Mouse (Mus musculus) MEL (cell line): Measurements from ENCODE around the gene Hist1h2bp. TPM values are rescaled to one million over a fixed set of nuclear protein-coding genes. Genes with fewer than 3 reads are reported as not detected.
"Not testable (repeated sequence)": the region's sequence is repeated elsewhere in the genome, so short reads cannot be mapped to it uniquely, and the experiment has no call there.

Experiments used
- DNase-seq: peaks from one replicate; pipeline ENCODE4 v3.0.0; 2011; ENCODE audit warnings: low read depth, low spot score
- H3K27ac ChIP-seq: 2 replicates; pipeline ENCODE4 v1.5.1; 2012; ENCODE audit warnings: low read depth, mild to moderate bottlenecking, control low read depth, low read length, moderate library complexity; ENCODE audit not compliant: control insufficient read depth
- H3K27me3 ChIP-seq, 2 experiments: fragments of 150-350 bp in 1 of 2; sonication (generic) in 1 of 2; 2 replicates each; pipeline ENCODE4 v1.6.1; 2012; ENCODE audit warnings: low read length in 2 of 2, mild to moderate bottlenecking in 2 of 2, improper control_type of control experiment in 1 of 2, moderate library complexity in 1 of 2; ENCODE audit not compliant: insufficient read depth in 2 of 2, control insufficient read depth in 1 of 2
- H3K36me3 ChIP-seq, 2 experiments: 2 replicates each; pipeline ENCODE4 v1.6.1; 2012 to 2014; ENCODE audit warnings: low read length in 2 of 2, improper control_type of control experiment in 1 of 2, inconsistent platforms in 1 of 2, mild to moderate bottlenecking in 1 of 2; ENCODE audit not compliant: insufficient read depth in 2 of 2, control insufficient read depth in 1 of 2
- H3K4me1 ChIP-seq, 2 experiments: fragments of 150-350 bp in 1 of 2; sonication (generic) in 1 of 2; 2 replicates each; pipeline ENCODE4 v1.6.1; 2012; ENCODE audit warnings: low read length in 2 of 2, improper control_type of control experiment in 1 of 2, mild to moderate bottlenecking in 1 of 2; ENCODE audit not compliant: insufficient read depth in 2 of 2, control insufficient read depth in 1 of 2
- H3K4me3 ChIP-seq, 2 experiments: fragments of 150-350 bp in 1 of 2; sonication (generic) in 1 of 2; 2 replicates each; pipeline ENCODE4 v1.5.1; 2012; ENCODE audit warnings: low read depth in 2 of 2, low read length in 2 of 2, mild to moderate bottlenecking in 2 of 2, moderate library complexity in 2 of 2, control low read depth in 1 of 2, improper control_type of control experiment in 1 of 2; ENCODE audit not compliant: control insufficient read depth in 1 of 2, insufficient read depth in 1 of 2
- H3K79me2 ChIP-seq: 2 replicates; pipeline ENCODE4 v1.6.1; 2012; ENCODE audit warnings: mild to moderate bottlenecking, low read length, moderate library complexity; ENCODE audit not compliant: control insufficient read depth, poor library complexity, insufficient read depth
- H3K9ac ChIP-seq: 2 replicates; pipeline ENCODE4 v1.6.1; 2012; ENCODE audit warnings: low read depth, mild to moderate bottlenecking, control low read depth, low read length, moderate library complexity; ENCODE audit not compliant: control insufficient read depth, poor library complexity, severe bottlenecking
- H3K9me3 ChIP-seq: fragments of 150-350 bp; sonication (generic); replicated peaks from 2 replicates; pipeline ENCODE4 v1.6.1; 2012; ENCODE audit warnings: mild to moderate bottlenecking, low read length, improper control_type of control experiment, moderate library complexity; ENCODE audit not compliant: insufficient read depth
- BHLHE40 ChIP-seq: IDR thresholded peaks from 2 replicates; pipeline ENCODE4 v1.6.1; 2012; ENCODE audit warnings: low read depth, mild to moderate bottlenecking, inconsistent platforms, low read length, improper control_type of control experiment, borderline replicate concordance
- ELF1 ChIP-seq: IDR thresholded peaks from 2 replicates; pipeline ENCODE4 v1.6.1; 2014; ENCODE audit warnings: low read depth, mild to moderate bottlenecking, inconsistent platforms, low read length, improper control_type of control experiment, moderate library complexity
- EP300 ChIP-seq, 2 experiments: IDR thresholded peaks; 2 replicates each; pipeline ENCODE4 v1.6.1; 2011; ENCODE audit warnings: improper control_type of control experiment in 2 of 2, low read length in 2 of 2, low read depth in 1 of 2, mild to moderate bottlenecking in 1 of 2
- HCFC1 ChIP-seq: IDR thresholded peaks from 2 replicates; pipeline ENCODE4 v1.6.1; 2012; ENCODE audit warnings: low read depth, mild to moderate bottlenecking, inconsistent platforms, low read length, improper control_type of control experiment, moderate library complexity
- MAFK ChIP-seq: IDR thresholded peaks from 2 replicates; pipeline ENCODE4 v1.6.1; 2011; ENCODE audit warnings: low read depth, mild to moderate bottlenecking, low read length, improper control_type of control experiment, borderline replicate concordance
- MEF2A ChIP-seq: IDR thresholded peaks from 2 replicates; pipeline ENCODE4 v1.6.1; 2014; ENCODE audit warnings: low read depth, mild to moderate bottlenecking, inconsistent platforms, low read length, improper control_type of control experiment; ENCODE audit not compliant: poor library complexity, insufficient replicate concordance, severe bottlenecking; ENCODE audit errors: extremely low read depth
- MYC ChIP-seq: IDR thresholded peaks from 2 replicates; pipeline ENCODE4 v1.6.1; 2011; ENCODE audit warnings: low read depth, mild to moderate bottlenecking, low read length, improper control_type of control experiment, moderate library complexity
- NELFE ChIP-seq: IDR thresholded peaks from 2 replicates; pipeline ENCODE4 v1.6.1; 2011; ENCODE audit warnings: low read depth, low read length, improper control_type of control experiment
- NRF1 ChIP-seq: IDR thresholded peaks from 2 replicates; pipeline ENCODE4 v1.6.1; 2014; ENCODE audit warnings: low read depth, mild to moderate bottlenecking, inconsistent platforms, low read length, improper control_type of control experiment, moderate library complexity; ENCODE audit not compliant: poor library complexity, insufficient read depth, severe bottlenecking
- POLR2A ChIP-seq, 2 experiments: IDR thresholded peaks; 2 replicates each; pipeline ENCODE4 v1.6.1; 2011 to 2012; ENCODE audit warnings: low read length in 2 of 2, mild to moderate bottlenecking in 2 of 2, control low read depth in 1 of 2, improper control_type of control experiment in 1 of 2, low read depth in 1 of 2, moderate library complexity in 1 of 2; ENCODE audit not compliant: control insufficient read depth in 1 of 2, insufficient read depth in 1 of 2, poor library complexity in 1 of 2
- POLR2AphosphoS5 ChIP-seq: IDR thresholded peaks from 2 replicates; pipeline ENCODE4 v1.6.1; 2012; ENCODE audit warnings: low read depth, borderline replicate concordance, mild to moderate bottlenecking, inconsistent platforms, low read length, moderate library complexity, mixed read lengths
- RAD21 ChIP-seq: IDR thresholded peaks from 2 replicates; pipeline ENCODE4 v1.6.1; 2011; ENCODE audit warnings: mild to moderate bottlenecking, low read depth, low read length, improper control_type of control experiment
- SIN3A ChIP-seq: IDR thresholded peaks from 2 replicates; pipeline ENCODE4 v1.6.1; 2012; ENCODE audit warnings: low read length, improper control_type of control experiment, inconsistent platforms
- TBP ChIP-seq: IDR thresholded peaks from 2 replicates; pipeline ENCODE4 v1.8.0; 2011; ENCODE audit warnings: low read depth, low read length, improper control_type of control experiment
- UBTF ChIP-seq: IDR thresholded peaks from 2 replicates; pipeline ENCODE4 v1.6.1; 2012; ENCODE audit warnings: low read depth, mild to moderate bottlenecking, inconsistent platforms, low read length, improper control_type of control experiment, moderate library complexity, borderline replicate concordance; ENCODE audit not compliant: insufficient read depth
- USF1 ChIP-seq: IDR thresholded peaks from 2 replicates; pipeline ENCODE4 v1.6.1; 2014; ENCODE audit warnings: low read depth, mild to moderate bottlenecking, inconsistent platforms, low read length, improper control_type of control experiment, moderate library complexity
- ZNF384 ChIP-seq: IDR thresholded peaks from 2 replicates; pipeline ENCODE4 v1.6.1; 2012; ENCODE audit warnings: low read depth, mild to moderate bottlenecking, inconsistent platforms, low read length, improper control_type of control experiment
- polyA plus RNA-seq, 2 experiments: library from polyadenylated mRNA; stranded (reverse) in 1 of 2; unstranded in 1 of 2; fragments of >175 nt in 1 of 2; fragments of >200 nt in 1 of 2; gene quantifications; 2 replicates each; pipeline versions ENCODE4 v1.2.1 to v1.2.4; 2012; ENCODE audit warnings: low replicate concordance in 2 of 2, low read depth in 1 of 2; ENCODE audit not compliant: insufficient read length in 2 of 2, insufficient read depth in 1 of 2, missing spikeins in 1 of 2
- total RNA-seq: library from RNA; depleted of rRNA; stranded (reverse); fragments of 300-350 nt; gene quantifications from 2 replicates; pipeline ENCODE4 v1.2.3, GENCODE M21; 2012

The Hist1h2bp gene
- total and polyA plus RNA-seq, 3 experiments: 3.0 to 512 TPM; not detected in 1

GRCm38 (mm10) chr13:21750159-21751017, 36.9 kb upstream of the Hist1h2bp start, which contains the start of gene Hist1h4k:
Gene Hist1h4k (minus strand): TSS chr13:21750505.
- Histone ChIP-seq H3K4me3 (peak within 1 kb of the TSS; percentile 6 to 59), H3K9ac (peak within 1 kb of the TSS; percentile 80), H3K4me1 (peaks cover 2 to 21% of the 10 kb centered on the region in 2 experiments; a peak in 3 of 4 replicates), H3K27ac (peak within 1 kb of the TSS; percentile 98), H3K36me3 (peaks cover 0 to 30% of the 10 kb centered on the region in 2 experiments; a peak in 2 of 4 replicates)
- DNase-seq: peak; percentile 94
- not testable (repeated sequence) for H3K79me2 ChIP-seq, H3K27me3 ChIP-seq, H3K9me3 ChIP-seq
- peak; percentile 98 for TF ChIP-seq TBP
- peak; percentile 91; the same call in 1 of the 2 replicates for TF ChIP-seq POLR2AphosphoS5
- peak; percentile 96 to 97 for TF ChIP-seq POLR2A (IDR thresholded peaks at IDR 0.05; ENCODE audit: control insufficient read depth in 1 of 2, insufficient read depth in 1 of 2, low read depth in 1 of 2, low read length in 2 of 2, poor library complexity in 1 of 2)

GRCm38 (mm10) chr13:21751417-21751816, 35.8 kb upstream of the Hist1h2bp start:
- peak overlapping the region; percentile 80 for H3K9ac ChIP-seq
- H3K27ac ChIP-seq: peak overlapping the region; percentile 94
- DNase-seq: peak; percentile 80
- TF ChIP-seq TBP (peak; percentile 63; the same call in 1 of the 2 replicates), SIN3A (no peak), NRF1 (no peak), ELF1 (no peak), RAD21 (no peak), MAFK (no peak), USF1 (no peak)
- TF ChIP-seq, all 39 proteins: peak for 1
- peaks cover 0 to 32% of the 10 kb centered on the region in 2 experiments; a peak in 2 of 4 replicates for H3K36me3 ChIP-seq
- peaks cover 0 to 14% of the 10 kb centered on the region in 2 experiments; a peak in 2 of 4 replicates for H3K4me1 ChIP-seq
- no peaks in the 10 kb centered on the region for H3K27me3 ChIP-seq
- no peaks in the 10 kb centered on the region for H3K9me3 ChIP-seq
- H3K4me3 ChIP-seq: peak overlapping the region in 1 of 2 experiments; percentile 6; a peak in 1 of 4 replicates
- H3K79me2 ChIP-seq: no peaks in the 10 kb centered on the region; the same call in 1 of the 2 replicates

- TF ChIP-seq BHLHE40 (no peak), TBP (no peak), ZNF384 (no peak), RAD21 (no peak), SIN3A (no peak), NELFE (no peak), USF1 (no peak), HCFC1 (no peak), ELF1 (no peak), EP300 (IDR thresholded peaks at IDR 0.05; ENCODE audit: low read depth in 1 of 2, low read length in 2 of 2) (no peak), MYC (no peak), UBTF (no peak), POLR2AphosphoS5 (no peak), MEF2A (no peak)
- H3K9ac ChIP-seq: peak overlapping the region; percentile 80
- DNase-seq: peak; percentile 81
- no peaks in the 10 kb centered on the region; the same call in 1 of the 2 replicates for H3K79me2 ChIP-seq
- H3K9me3 ChIP-seq: no peaks in the 10 kb centered on the region
- peaks cover 0 to 31% of the 10 kb centered on the region in 2 experiments; a peak in 2 of 4 replicates for H3K36me3 ChIP-seq
- peak overlapping the region; percentile 6 to 39 for H3K4me3 ChIP-seq
- H3K4me1 ChIP-seq: peaks cover 0 to 12% of the 10 kb centered on the region in 2 experiments; a peak in 2 of 4 replicates
- peak overlapping the region; percentile 94 for H3K27ac ChIP-seq
- H3K27me3 ChIP-seq: no peaks in the 10 kb centered on the region
These were observed 35.4 kb upstream of the Hist1h2bp start for GRCm38 (mm10) chr13:21751827-21752226.
